Mouse (Mus musculus) testis, adult 2 months (tissue): Measurements from ENCODE around the gene Phldb2. TPM values are rescaled to one million over a fixed set of nuclear protein-coding genes. Genes with fewer than 3 reads are reported as not detected.

Experiments
- H3K27ac ChIP-seq: fragments of 200-500 bp; 2 replicates; pipeline ENCODE4 v1.5.1; 2012; ENCODE audit warnings: low read depth, low read length; ENCODE audit not compliant: control insufficient read depth, insufficient read depth
- H3K27me3 ChIP-seq: fragments of 200-500 bp; 2 replicates; pipeline ENCODE4 v1.6.1; 2012; ENCODE audit warnings: mild to moderate bottlenecking, low read length, moderate library complexity; ENCODE audit not compliant: control insufficient read depth, insufficient read depth
- H3K36me3 ChIP-seq: fragments of 200-500 bp; 2 replicates; pipeline ENCODE4 v1.6.1; 2012; ENCODE audit warnings: mild to moderate bottlenecking, low read length; ENCODE audit not compliant: control insufficient read depth, insufficient read depth
- H3K4me1 ChIP-seq: fragments of 200-500 bp; 2 replicates; pipeline ENCODE4 v1.6.1; 2012; ENCODE audit warnings: low read length; ENCODE audit not compliant: control insufficient read depth, insufficient read depth
- H3K4me3 ChIP-seq: fragments of 200-500 bp; 2 replicates; pipeline ENCODE4 v1.5.1; 2012; ENCODE audit warnings: low read depth, mild to moderate bottlenecking, low read length, moderate library complexity, mixed read lengths; ENCODE audit not compliant: control insufficient read depth
- CTCF ChIP-seq: fragments of 200-500 bp; IDR thresholded peaks from 2 replicates; pipeline ENCODE4 v1.5.1; 2012; ENCODE audit warnings: low read depth, mild to moderate bottlenecking, inconsistent platforms, low read length, moderate library complexity; ENCODE audit not compliant: control insufficient read depth, insufficient read depth, insufficient replicate concordance
- POLR2A ChIP-seq: fragments of 200-500 bp; IDR thresholded peaks from 2 replicates; pipeline ENCODE4 v1.6.1; 2012; ENCODE audit warnings: low read depth, mild to moderate bottlenecking, inconsistent platforms, low read length, moderate library complexity; ENCODE audit not compliant: control insufficient read depth
- polyA plus RNA-seq: library from polyadenylated mRNA; depleted of rRNA; stranded (reverse); fragments of >200 nt; gene quantifications from 2 replicates; pipeline ENCODE4 v1.2.3, GENCODE M21; 2012

Phldb2 gene
- polyA plus RNA-seq, 1 experiment, result 0.65 TPM

GRCm38 (mm10) chr16:45756855-45757254, 196.5 kb downstream of the Phldb2 start:
- H3K4me1 ChIP-seq, result peaks cover 7% of the 10 kb centered on the region
- no peak overlapping the region for H3K27ac ChIP-seq
- H3K4me3 ChIP-seq, result no peak overlapping the region
- H3K27me3 ChIP-seq, result no peaks in the 10 kb centered on the region
- TF ChIP-seq POLR2A (no peak), CTCF (no peak)
- no peaks in the 10 kb centered on the region for H3K36me3 ChIP-seq

GRCm38 (mm10) chr16:45743591-45744144, 209.7 kb downstream of the Phldb2 start:
- Histone ChIP-seq H3K27me3 (no peaks in the 10 kb centered on the region), H3K36me3 (no peaks in the 10 kb centered on the region), H3K27ac (no peak overlapping the region), H3K4me1 (peaks cover 2% of the 10 kb centered on the region; the same call in 1 of the 2 replicates), H3K4me3 (no peak overlapping the region)
- TF ChIP-seq POLR2A (no peak), CTCF (no peak)

- peaks cover 2% of the 10 kb centered on the region; the same call in 1 of the 2 replicates for H3K4me1 ChIP-seq
- H3K27ac ChIP-seq, result peak within 1 kb of the TSS; percentile 97
- H3K36me3 ChIP-seq, result no peaks in the 10 kb centered on the region
- TF ChIP-seq POLR2A, result peak; percentile 92
- no peak for TF ChIP-seq CTCF
- no peaks in the 10 kb centered on the region for H3K27me3 ChIP-seq
- H3K4me3 ChIP-seq, result peak within 1 kb of the TSS; percentile 99
Observed at GRCm38 (mm10) chr16:45742615-45743476, 210.6 kb downstream of the Phldb2 start, which contains the start of gene Abhd10. Abhd10 (minus strand) TSS chr16:45742955.

DNA sequence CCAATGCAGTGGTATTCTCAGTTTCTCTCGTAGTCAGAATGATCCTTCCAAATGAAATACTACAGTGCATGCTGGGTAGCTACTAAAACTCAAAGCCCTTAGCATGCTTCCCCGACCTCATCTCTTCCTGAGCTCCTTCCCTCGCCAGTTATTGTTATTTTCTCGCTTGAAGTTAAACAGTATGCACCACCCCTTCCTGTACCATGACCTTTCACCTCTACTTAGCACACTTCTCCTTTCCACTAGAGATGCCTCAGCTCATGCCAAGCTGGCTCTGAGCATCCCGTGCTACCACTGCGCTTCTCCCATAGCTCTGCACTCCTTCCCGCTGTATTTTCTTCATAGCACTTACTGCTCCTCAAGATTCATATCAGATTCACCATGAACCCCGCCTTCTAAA, 215.5 kb downstream of the Phldb2 start:
- TF ChIP-seq POLR2A, result no peak
- TF ChIP-seq CTCF, result no peak
- no peaks in the 10 kb centered on the region for H3K4me1 ChIP-seq
- no peak overlapping the region for H3K4me3 ChIP-seq
- no peak overlapping the region for H3K27ac ChIP-seq
- H3K36me3 ChIP-seq, result peaks cover 1% of the 10 kb centered on the region; the same call in 1 of the 2 replicates
- no peaks in the 10 kb centered on the region for H3K27me3 ChIP-seq

GRCm38 (mm10) chr16:45736724-45737123, 216.7 kb downstream of the Phldb2 start:
- no peak for TF ChIP-seq POLR2A
- TF ChIP-seq CTCF, result no peak
- Histone ChIP-seq H3K4me3 (no peak overlapping the region), H3K27me3 (no peaks in the 10 kb centered on the region), H3K27ac (no peak overlapping the region), H3K4me1 (no peaks in the 10 kb centered on the region), H3K36me3 (peaks cover 1% of the 10 kb centered on the region; the same call in 1 of the 2 replicates)

DNA sequence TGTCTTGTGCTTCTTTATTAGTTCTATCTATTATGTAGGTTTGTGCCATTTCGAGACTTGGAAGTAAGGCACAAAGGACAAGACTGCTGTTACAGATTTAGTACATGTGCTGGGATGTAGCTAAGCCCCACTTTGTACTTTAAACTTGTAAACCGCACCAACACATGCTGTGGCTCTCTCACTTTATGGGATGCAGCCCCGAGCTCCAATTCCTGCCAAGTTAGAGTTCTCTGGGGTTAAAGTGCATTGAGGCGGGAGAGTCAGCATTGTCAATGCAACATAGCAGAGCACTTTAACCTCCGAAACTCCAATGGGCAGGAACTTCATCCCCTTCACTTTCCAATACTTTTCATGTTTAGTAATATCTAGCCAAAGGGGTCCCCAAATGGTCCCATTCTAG, 224.2 kb downstream of the Phldb2 start:
- Histone ChIP-seq H3K27me3 (no peaks in the 10 kb centered on the region; the same call in 1 of the 2 replicates), H3K36me3 (no peaks in the 10 kb centered on the region; the same call in 1 of the 2 replicates), H3K27ac (no peak overlapping the region), H3K4me1 (peaks cover 7% of the 10 kb centered on the region), H3K4me3 (no peak overlapping the region)
- no peak for TF ChIP-seq CTCF
- TF ChIP-seq POLR2A, result no peak

- Histone ChIP-seq H3K27ac (no peak overlapping the region), H3K36me3 (no peaks in the 10 kb centered on the region), H3K4me3 (peak overlapping the region; percentile 21), H3K27me3 (no peaks in the 10 kb centered on the region; the same call in 1 of the 2 replicates), H3K4me1 (peaks cover 7% of the 10 kb centered on the region)
- TF ChIP-seq POLR2A, result no peak
- no peak for TF ChIP-seq CTCF
Observed at GRCm38 (mm10) chr16:45724742-45725102, 228.7 kb downstream of the Phldb2 start.
